Mouse (Mus musculus) forebrain, embryonic 11.5 days (tissue): ENCODE measurements around the gene Ccdc62. TPM values are rescaled to one million over a fixed set of nuclear protein-coding genes. Genes with fewer than 3 reads are reported as not detected.

Experiments
- ATAC-seq: fragments of 200-750 bp; cut with Nextera tagmentation; replicated peaks from 2 replicates; pipeline ENCODE4 v1.8.0; 2017; ENCODE audit warnings: moderate TSS enrichment; ENCODE audit not compliant: low FRiP score
- DNase-seq: peaks from one replicate; pipeline ENCODE4 v3.0.0-alpha.2; 2017; ENCODE audit warnings: low spot score
- H3K27ac ChIP-seq: fragments of 300-500 bp; sonication (generic); 2 replicates; pipeline ENCODE4 v1.5.1; 2014; ENCODE audit warnings: low read depth, low read length
- H3K27me3 ChIP-seq: fragments of 300-500 bp; sonication (generic); 2 replicates; pipeline ENCODE4 v1.6.1; 2014; ENCODE audit warnings: mild to moderate bottlenecking, low read length, mixed read lengths; ENCODE audit not compliant: control insufficient read depth, insufficient read depth
- H3K36me3 ChIP-seq: fragments of 300-500 bp; sonication (generic); 2 replicates; pipeline ENCODE4 v1.6.1; 2014; ENCODE audit warnings: mild to moderate bottlenecking, low read length, moderate library complexity, mixed read lengths; ENCODE audit not compliant: control insufficient read depth, insufficient read depth
- H3K4me1 ChIP-seq: fragments of 300-500 bp; sonication (generic); replicated peaks from 2 replicates; pipeline ENCODE4 v1.6.1; 2014; ENCODE audit warnings: low read length, mixed read lengths; ENCODE audit not compliant: control insufficient read depth, insufficient read depth
- H3K4me2 ChIP-seq: fragments of 300-500 bp; sonication (generic); 2 replicates; pipeline ENCODE4 v1.6.1; 2014; ENCODE audit warnings: low read depth, mild to moderate bottlenecking, low read length, moderate library complexity, mixed read lengths; ENCODE audit not compliant: severe bottlenecking
- H3K4me3 ChIP-seq: fragments of 300-500 bp; sonication (generic); 2 replicates; pipeline ENCODE4 v1.5.1; 2014; ENCODE audit warnings: low read depth, low read length
- H3K9ac ChIP-seq: fragments of 300-500 bp; sonication (generic); 2 replicates; pipeline ENCODE4 v1.6.1; 2014; ENCODE audit warnings: low read length
- H3K9me3 ChIP-seq: fragments of 300-500 bp; sonication (generic); 2 replicates; pipeline ENCODE4 v1.6.1; 2016; ENCODE audit warnings: low read length, mixed read lengths; ENCODE audit not compliant: control insufficient read depth
- WGBS: fragments of 180-500 bp; shearing (Covaris S2); extraction: QIAGEN DNeasy Blood & Tissue Kit; methylation state at CpG from one replicate; pipeline ENCODE4 v1.1.7; 2014; 5-methylcytosine and 5-hydroxymethylcytosine counted together
- polyA plus RNA-seq: library from polyadenylated mRNA; unstranded; fragments of >200 nt; fragmentation: Nextera tagmentation; extraction: Ambion mirVana; gene quantifications from 2 replicates; pipeline ENCODE4 v1.2.1, GENCODE M21; 2014

The Ccdc62 gene
- polyA plus RNA-seq, 1 experiment from 2014 or later = 3.9 TPM

DNA sequence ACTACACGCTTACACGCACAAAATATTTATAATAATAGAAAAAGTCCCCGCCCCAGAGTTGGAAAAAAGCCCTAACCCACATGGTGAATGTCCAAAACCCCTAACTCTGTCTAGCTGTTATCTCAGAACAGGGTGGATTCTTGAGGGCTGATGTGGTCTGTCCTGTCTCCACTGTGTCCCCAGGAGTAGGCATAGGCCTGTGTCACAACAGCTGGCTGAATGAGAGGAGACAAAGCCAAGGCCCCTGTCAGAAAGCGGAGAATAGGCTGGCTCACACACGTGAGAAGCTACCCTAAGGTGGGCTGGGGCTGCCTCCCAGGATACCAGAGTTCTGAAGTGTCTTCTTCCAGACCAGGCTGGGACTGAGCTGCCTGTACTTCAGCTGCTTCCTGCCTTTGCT, 47.7 kb downstream of the Ccdc62 start:
- Histone ChIP-seq H3K4me2 (no peak overlapping the region), H3K36me3 (no peaks in the 10 kb centered on the region), H3K9me3 (no peaks in the 10 kb centered on the region), H3K4me3 (no peak overlapping the region), H3K4me1 (peaks cover 6% of the 10 kb centered on the region; the same call in 1 of the 2 replicates), H3K9ac (no peak overlapping the region), H3K27me3 (peaks cover 1% of the 10 kb centered on the region; the same call in 1 of the 2 replicates), H3K27ac (no peak overlapping the region)
- DNase-seq (no peak), ATAC-seq (no peak)
- 80% methylated on average over 5 of the region's 5 CpGs for WGBS

DNA sequence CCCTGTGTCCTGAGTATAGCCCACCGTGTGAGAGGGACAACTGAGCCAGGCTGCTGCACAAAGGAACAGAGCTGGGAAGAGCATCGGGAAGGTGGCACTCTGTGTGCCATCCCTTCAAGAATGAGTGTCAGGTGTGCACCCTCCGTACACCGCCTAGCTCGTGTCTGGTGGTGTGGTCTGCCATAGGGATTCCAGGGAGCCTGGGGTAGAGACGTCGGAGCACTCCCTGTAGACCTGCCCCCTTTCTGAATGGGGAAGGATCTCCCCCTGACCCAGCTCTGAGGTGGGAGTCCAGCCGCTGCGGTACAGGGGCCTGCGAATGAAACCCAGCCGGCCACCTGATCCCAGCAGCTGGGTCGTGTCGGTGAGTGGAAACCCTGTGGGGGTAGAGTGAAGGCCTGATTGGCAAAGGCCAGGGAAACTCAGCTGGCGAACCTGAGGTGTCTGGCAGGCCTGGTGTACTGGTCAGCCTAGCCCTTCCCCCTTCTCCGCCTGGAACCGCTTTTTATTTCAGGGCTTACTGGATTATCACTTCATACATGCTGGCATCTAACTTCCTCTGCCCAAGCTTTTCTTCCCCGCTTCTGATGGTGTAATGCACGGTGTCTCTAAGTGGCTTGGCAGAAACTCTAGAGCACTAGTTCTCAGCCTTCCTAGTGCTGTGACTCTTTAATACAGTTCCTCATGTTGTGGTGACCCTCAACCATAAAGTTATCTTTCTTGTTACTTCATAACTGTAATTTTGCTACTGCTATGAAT, 48.9 kb downstream of the Ccdc62 start:
- H3K9me3 ChIP-seq = no peaks in the 10 kb centered on the region
- no peak overlapping the region for H3K4me3 ChIP-seq
- H3K27ac ChIP-seq = no peak overlapping the region
- H3K36me3 ChIP-seq = no peaks in the 10 kb centered on the region
- peaks cover 4% of the 10 kb centered on the region; the same call in 1 of the 2 replicates for H3K4me1 ChIP-seq
- no peak overlapping the region for H3K4me2 ChIP-seq
- WGBS = 81% methylated on average over 18 of the region's 18 CpGs
- H3K27me3 ChIP-seq = no peaks in the 10 kb centered on the region; the same call in 1 of the 2 replicates
- ATAC-seq (no peak), DNase-seq (no peak)
- no peak overlapping the region for H3K9ac ChIP-seq

DNA sequence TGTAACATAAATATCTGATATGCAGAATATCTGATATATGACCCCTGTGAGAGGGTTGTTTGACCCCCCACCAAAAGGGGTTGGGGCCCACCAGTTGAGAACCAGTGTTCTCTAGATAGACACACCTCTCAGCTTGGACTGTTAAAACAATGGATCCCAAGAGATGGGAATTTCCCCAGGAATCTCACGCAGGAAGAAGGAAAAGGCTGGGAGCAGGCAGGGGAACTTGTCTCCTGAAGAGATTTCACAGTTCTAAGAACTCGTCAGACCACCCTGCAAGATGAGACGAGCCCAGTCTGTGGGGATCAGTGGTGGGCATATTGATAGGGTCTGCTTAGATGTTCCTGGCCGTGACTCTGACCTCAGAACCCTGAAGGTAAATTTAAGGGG, 49.5 kb downstream of the Ccdc62 start:
- 64% methylated on average over 4 of the region's 4 CpGs for WGBS

GRCm38 (mm10) chr5:123980521-123981249, 50.2 kb downstream of the Ccdc62 start:
- Histone ChIP-seq H3K27me3 (no peaks in the 10 kb centered on the region), H3K36me3 (no peaks in the 10 kb centered on the region), H3K4me3 (no peak overlapping the region), H3K4me2 (no peak overlapping the region), H3K9ac (no peak overlapping the region), H3K9me3 (no peaks in the 10 kb centered on the region), H3K4me1 (0 out of 2 replicates have a peak, but pooled peaks cover 4% of the 10 kb centered on the region), H3K27ac (no peak overlapping the region)
- WGBS = 85% methylated on average over 9 of the region's 9 CpGs
- DNase-seq = no peak
- ATAC-seq = no peak

More for the DNA sequence above, 49.5 kb downstream of the Ccdc62 start:
- H3K9ac ChIP-seq = no peak overlapping the region
- no peak overlapping the region for H3K27ac ChIP-seq
- no peak overlapping the region for H3K4me2 ChIP-seq
- H3K27me3 ChIP-seq = no peaks in the 10 kb centered on the region
- no peak for ATAC-seq
- no peaks in the 10 kb centered on the region for H3K36me3 ChIP-seq
- no peak for DNase-seq
- H3K4me1 ChIP-seq = 0 out of 2 replicates have a peak, but pooled peaks cover 4% of the 10 kb centered on the region
- H3K9me3 ChIP-seq = no peaks in the 10 kb centered on the region
- H3K4me3 ChIP-seq = no peak overlapping the region

DNA sequence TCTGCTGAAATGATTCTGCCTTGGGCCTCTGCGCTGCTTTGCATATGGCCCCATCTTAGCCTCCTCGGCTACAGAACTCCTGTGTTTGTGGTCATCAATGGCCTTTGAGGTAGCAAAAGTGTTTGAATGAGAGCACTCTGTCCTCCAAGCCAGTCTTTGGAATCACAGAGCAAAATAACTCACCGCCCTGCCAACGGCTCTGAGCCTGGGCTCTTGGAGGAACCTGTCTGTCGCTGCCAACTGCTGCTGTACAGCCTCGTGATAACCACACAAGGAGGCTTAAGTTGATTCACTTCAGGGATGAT, 50.7 kb downstream of the Ccdc62 start:
- Histone ChIP-seq H3K4me1 (0 out of 2 replicates have a peak, but pooled peaks cover 4% of the 10 kb centered on the region), H3K4me2 (no peak overlapping the region), H3K9ac (no peak overlapping the region), H3K27ac (no peak overlapping the region), H3K36me3 (no peaks in the 10 kb centered on the region), H3K9me3 (no peaks in the 10 kb centered on the region), H3K4me3 (no peak overlapping the region), H3K27me3 (no peaks in the 10 kb centered on the region)
- 90% methylated on average over 6 of the region's 6 CpGs for WGBS
- no peak for ATAC-seq
- DNase-seq = no peak

- Histone ChIP-seq H3K9ac (no peak overlapping the region), H3K4me2 (no peak overlapping the region), H3K27me3 (no peaks in the 10 kb centered on the region), H3K4me3 (no peak overlapping the region), H3K4me1 (no peaks in the 10 kb centered on the region), H3K9me3 (no peaks in the 10 kb centered on the region), H3K27ac (no peak overlapping the region), H3K36me3 (no peaks in the 10 kb centered on the region)
- DNase-seq (no peak), ATAC-seq (no peak)
- WGBS = 86% methylated on average over 11 of the region's 11 CpGs
Measured at GRCm38 (mm10) chr5:123982838-123983237, 52.4 kb downstream of the Ccdc62 start.

- H3K27ac ChIP-seq = no peak overlapping the region
- 74% methylated on average over 9 of the region's 9 CpGs for WGBS
- no peak overlapping the region for H3K9ac ChIP-seq
Measured at GRCm38 (mm10) chr5:123985434-123985833, 55.0 kb downstream of the Ccdc62 start.

DNA sequence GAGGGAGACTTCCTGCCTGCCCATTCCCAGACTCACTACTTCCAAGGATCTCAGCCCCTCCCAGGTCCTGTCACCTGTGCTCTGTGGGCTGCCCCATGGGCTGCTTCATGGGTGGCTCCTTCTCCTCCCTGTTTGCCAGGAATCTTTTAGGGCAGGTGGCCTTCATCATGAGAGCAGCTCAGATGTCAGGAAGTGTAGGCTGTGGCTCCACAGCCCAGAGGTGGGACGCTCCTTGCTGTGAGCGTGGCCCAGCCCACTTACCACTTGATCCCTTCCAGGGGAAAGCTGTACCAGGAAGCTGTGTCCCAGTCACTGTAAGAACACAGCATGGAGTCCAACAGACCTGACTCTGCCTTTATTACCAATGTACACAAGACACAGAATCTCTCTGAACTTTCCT, 56.4 kb downstream of the Ccdc62 start:
- no peaks in the 10 kb centered on the region for H3K4me1 ChIP-seq
- no peaks in the 10 kb centered on the region for H3K36me3 ChIP-seq
- no peaks in the 10 kb centered on the region for H3K9me3 ChIP-seq
- no peak overlapping the region for H3K9ac ChIP-seq
- H3K27me3 ChIP-seq = no peaks in the 10 kb centered on the region
- H3K27ac ChIP-seq = no peak overlapping the region
- ATAC-seq (no peak), DNase-seq (no peak)
- no peak overlapping the region for H3K4me3 ChIP-seq
- WGBS = 71% methylated on average over 2 of the region's 2 CpGs
- H3K4me2 ChIP-seq = no peak overlapping the region

More at GRCm38 (mm10) chr5:123985434-123985833, 55.0 kb downstream of the Ccdc62 start:
- H3K4me2 ChIP-seq = no peak overlapping the region
- ATAC-seq (no peak), DNase-seq (no peak)
- no peaks in the 10 kb centered on the region for H3K4me1 ChIP-seq
- H3K9me3 ChIP-seq = no peaks in the 10 kb centered on the region
- no peak overlapping the region for H3K4me3 ChIP-seq
- H3K36me3 ChIP-seq = no peaks in the 10 kb centered on the region
- no peaks in the 10 kb centered on the region for H3K27me3 ChIP-seq
